Mouse (Mus musculus) G1E (cell line): ENCODE data around the gene Cmklr1. TPM values are rescaled to one million over a fixed set of nuclear protein-coding genes. Genes with fewer than 3 reads are reported as not detected.

ENCODE experiments used
- ATAC-seq: 2 replicates; pipeline ENCODE4 v1.8.0; 2016; ENCODE audit warnings: mild to moderate bottlenecking; ENCODE audit not compliant: insufficient number of reproducible peaks, poor library complexity, low FRiP score, severe bottlenecking; ENCODE audit errors: extremely low read depth
- DNase-seq: peaks from one replicate; pipeline ENCODE4 v3.0.0; 2012; ENCODE audit warnings: low spot score
- H3K27me3 ChIP-seq: 2 replicates; pipeline ENCODE4 v1.6.1; 2012; ENCODE audit warnings: mild to moderate bottlenecking, low read length, inconsistent platforms; ENCODE audit not compliant: insufficient read depth
- H3K36me3 ChIP-seq: replicated peaks from 2 replicates; pipeline ENCODE3; 2012; ENCODE audit warnings: mild to moderate bottlenecking, inconsistent platforms
- H3K4me1 ChIP-seq: 2 replicates; pipeline ENCODE4 v1.6.1; 2012; ENCODE audit warnings: low read depth, low read length, inconsistent platforms, mixed read lengths; ENCODE audit not compliant: insufficient read depth
- H3K4me3 ChIP-seq: 2 replicates; pipeline ENCODE4 v1.5.1; 2012; ENCODE audit warnings: low read depth, mild to moderate bottlenecking, inconsistent platforms, low read length, moderate library complexity, mixed read lengths
- H3K9me3 ChIP-seq: replicated peaks from 2 replicates; pipeline ENCODE4 v1.6.1; 2012; ENCODE audit warnings: inconsistent platforms
- CTCF ChIP-seq: IDR thresholded peaks from 2 replicates; pipeline ENCODE4 v1.5.1; 2012; ENCODE audit warnings: low read depth, low read length, inconsistent platforms, mixed read lengths
- GATA1 ChIP-seq: IDR thresholded peaks from 2 replicates; pipeline ENCODE4 v1.6.1; 2012; ENCODE audit warnings: borderline replicate concordance, low read length, inconsistent platforms, mixed read lengths
- GATA2 ChIP-seq: IDR thresholded peaks from 2 replicates; pipeline ENCODE4 v1.6.1; 2012; ENCODE audit warnings: low read depth, low read length, inconsistent platforms, borderline replicate concordance
- POLR2AphosphoS5 ChIP-seq: IDR thresholded peaks from 2 replicates; pipeline ENCODE4 v1.6.1; 2012; ENCODE audit warnings: low read depth, low read length, inconsistent platforms; ENCODE audit not compliant: insufficient replicate concordance
- TAL1 ChIP-seq: conservative IDR thresholded peaks from 2 replicates; pipeline ENCODE4 v1.6.1; 2012; ENCODE audit warnings: low read depth, low read length, inconsistent platforms, mixed read lengths
- polyA plus RNA-seq: library from polyadenylated mRNA; stranded (reverse); fragments of >175 nt; gene quantifications from 2 replicates; pipeline ENCODE4 v1.2.3, GENCODE M21; 2012
- total RNA-seq, 2 experiments: library from RNA; stranded (forward) in 1 of 2; stranded (reverse) in 1 of 2; fragments of 200-1000 nt in 1 of 2; fragments of >200 nt in 1 of 2; fragmentation: Nextera tagmentation in 1 of 2; gene quantifications; 2 replicates each; pipeline ENCODE4 v1.2.3; 2014 to 2017

The Cmklr1 gene
- total and polyA plus RNA-seq, 3 experiments, result 0.05 TPM; not detected in 2

DNA sequence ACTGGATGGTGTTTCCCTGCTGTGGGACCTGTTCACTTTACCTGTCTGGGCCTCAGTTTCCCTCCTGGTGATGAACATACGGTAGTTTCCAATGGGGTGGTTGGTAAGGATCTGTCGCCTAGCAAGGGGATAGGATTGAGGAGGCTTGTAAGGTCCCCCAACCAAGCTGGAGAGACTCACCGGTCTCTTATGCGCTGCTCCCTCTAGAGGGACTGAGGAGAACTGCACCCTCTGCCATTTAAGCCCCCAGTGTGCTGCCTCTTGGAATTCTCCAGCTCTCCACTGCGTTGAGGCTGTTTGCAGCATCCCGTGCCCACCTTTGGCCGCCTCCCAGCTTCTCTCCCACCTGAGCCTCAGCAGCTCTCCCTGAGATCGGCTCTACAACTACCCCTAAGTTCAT, 70.0 kb downstream of the Cmklr1 start:
- DNase-seq (no peak), ATAC-seq (no peak)
- no peaks in the 10 kb centered on the region; the same call in 1 of the 2 replicates for H3K27me3 ChIP-seq
- no peaks in the 10 kb centered on the region for H3K36me3 ChIP-seq
- H3K9me3 ChIP-seq, result peaks cover 69% of the 10 kb centered on the region
- peak; percentile 17; the same call in 1 of the 2 replicates for TF ChIP-seq CTCF
- TF ChIP-seq GATA2, result no peak
- H3K4me3 ChIP-seq, result no peak overlapping the region
- no peaks in the 10 kb centered on the region for H3K4me1 ChIP-seq

DNA sequence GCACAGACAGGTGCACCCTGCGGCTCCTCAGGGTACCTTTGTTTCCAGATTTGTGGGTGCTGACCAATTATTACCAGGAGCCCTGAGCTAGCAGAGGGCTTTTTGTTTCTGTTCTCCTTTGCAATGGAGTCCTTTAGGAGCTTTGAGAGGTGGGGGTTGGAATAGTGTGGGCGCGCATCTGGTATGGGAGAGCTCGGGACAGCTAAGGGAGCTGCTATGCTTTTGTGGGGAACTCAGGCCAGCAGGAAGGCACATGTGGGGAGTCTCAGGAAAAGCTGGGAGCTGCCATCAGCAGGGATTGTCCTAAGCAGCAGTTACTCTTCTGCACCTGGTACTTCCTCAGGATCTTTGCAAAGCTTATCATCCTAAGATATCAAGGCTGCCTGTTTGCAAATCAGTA, 71.1 kb downstream of the Cmklr1 start:
- TF ChIP-seq GATA2 (no peak), GATA1 (no peak), CTCF (no peak), POLR2AphosphoS5 (no peak), TAL1 (no peak)
- Histone ChIP-seq H3K9me3 (peaks cover 77% of the 10 kb centered on the region), H3K36me3 (no peaks in the 10 kb centered on the region), H3K4me1 (no peaks in the 10 kb centered on the region), H3K4me3 (no peak overlapping the region), H3K27me3 (no peaks in the 10 kb centered on the region; the same call in 1 of the 2 replicates)
- DNase-seq (no peak), ATAC-seq (no peak)

DNA sequence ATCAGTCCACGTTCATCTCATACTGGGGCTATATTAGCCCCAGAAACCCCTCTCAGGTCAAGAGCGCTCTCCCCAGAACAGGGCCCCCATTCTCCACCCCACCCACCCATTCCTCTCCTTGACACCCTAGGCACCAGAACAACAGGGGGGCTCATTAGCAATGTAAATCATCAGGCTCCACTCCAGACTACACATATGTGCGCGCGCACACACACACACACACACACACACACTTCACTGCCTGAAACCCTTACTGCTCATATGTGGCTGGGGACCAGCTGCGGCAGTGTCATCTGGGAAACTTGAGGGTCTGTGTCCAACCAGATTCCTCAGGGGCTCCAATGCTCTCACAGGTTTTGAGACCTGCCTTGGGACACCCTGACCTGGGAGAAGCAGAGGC, 71.8 kb downstream of the Cmklr1 start:
- no peak for TF ChIP-seq POLR2AphosphoS5
- TF ChIP-seq CTCF, result no peak
- no peak for TF ChIP-seq GATA2
- no peak for TF ChIP-seq TAL1
- TF ChIP-seq GATA1, result no peak
- H3K9me3 ChIP-seq, result peaks cover 78% of the 10 kb centered on the region
- no peaks in the 10 kb centered on the region for H3K4me1 ChIP-seq
- DNase-seq (no peak), ATAC-seq (no peak)
- no peaks in the 10 kb centered on the region for H3K36me3 ChIP-seq
- no peaks in the 10 kb centered on the region; the same call in 1 of the 2 replicates for H3K27me3 ChIP-seq
- no peak overlapping the region for H3K4me3 ChIP-seq

DNA sequence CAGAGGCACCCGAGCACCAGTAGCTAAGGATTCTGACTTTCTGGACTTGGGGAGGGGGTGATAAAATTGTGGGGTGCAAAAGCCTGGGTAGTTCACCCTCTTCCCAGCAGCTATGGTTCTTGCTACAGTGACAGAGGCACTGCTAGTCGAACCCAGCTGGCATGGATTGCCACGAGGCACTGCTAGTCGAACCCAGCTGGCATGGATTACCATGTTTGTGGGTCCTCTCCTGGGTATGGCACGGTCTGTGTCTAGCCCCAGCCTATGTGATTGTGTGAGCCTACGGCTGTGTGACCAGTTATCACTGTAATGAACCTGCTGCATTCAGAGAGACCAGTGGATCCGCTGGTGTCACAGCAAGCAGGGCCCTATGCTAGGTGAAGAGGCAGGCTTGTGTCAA, 72.7 kb downstream of the Cmklr1 start:
- no peak overlapping the region for H3K4me3 ChIP-seq
- no peak for ATAC-seq
- peaks cover 83% of the 10 kb centered on the region for H3K9me3 ChIP-seq
- H3K36me3 ChIP-seq, result no peaks in the 10 kb centered on the region
- DNase-seq, result no peak
- H3K4me1 ChIP-seq, result no peaks in the 10 kb centered on the region
- no peak for TF ChIP-seq POLR2AphosphoS5
- TF ChIP-seq CTCF, result no peak
- TF ChIP-seq GATA2, result no peak
- no peak for TF ChIP-seq TAL1
- TF ChIP-seq GATA1, result no peak
- no peaks in the 10 kb centered on the region; the same call in 1 of the 2 replicates for H3K27me3 ChIP-seq

GRCm38 (mm10) chr5:113570056-113570717, 80.0 kb downstream of the Cmklr1 start:
- no peaks in the 10 kb centered on the region for H3K27me3 ChIP-seq
- TF ChIP-seq TAL1, result no peak
- no peak for TF ChIP-seq CTCF
- no peak for TF ChIP-seq GATA1
- no peak for TF ChIP-seq POLR2AphosphoS5
- TF ChIP-seq GATA2, result no peak
- H3K4me3 ChIP-seq, result no peak overlapping the region
- no peaks in the 10 kb centered on the region for H3K36me3 ChIP-seq
- H3K9me3 ChIP-seq, result peaks cover 96% of the 10 kb centered on the region
- ATAC-seq (no peak), DNase-seq (no peak)
- no peaks in the 10 kb centered on the region for H3K4me1 ChIP-seq

DNA sequence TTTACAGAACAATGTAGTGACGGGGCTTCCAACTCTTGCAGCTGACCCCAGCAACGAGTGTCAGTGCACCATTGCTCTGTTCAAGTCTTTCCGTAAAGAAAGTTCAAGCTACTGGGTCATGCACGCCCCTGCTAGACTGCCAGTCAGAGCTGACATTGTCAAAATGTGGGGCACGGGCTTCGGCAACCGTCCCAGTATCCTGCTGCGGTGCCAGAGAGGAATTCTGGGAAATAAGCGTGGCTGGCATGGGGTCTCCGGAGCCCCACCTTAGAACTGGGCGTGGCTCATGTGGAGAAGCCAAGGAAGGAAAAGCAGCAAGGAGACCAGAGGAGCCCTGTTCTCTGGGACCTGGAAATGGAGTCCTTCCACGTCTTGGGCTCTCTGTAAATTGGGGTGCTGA, 84.4 kb downstream of the Cmklr1 start:
- no peak for ATAC-seq
- DNase-seq, result no peak
- Histone ChIP-seq H3K4me3 (no peak overlapping the region; the same call in 1 of the 2 replicates), H3K27me3 (no peaks in the 10 kb centered on the region), H3K36me3 (no peaks in the 10 kb centered on the region), H3K9me3 (peaks cover 93% of the 10 kb centered on the region), H3K4me1 (no peaks in the 10 kb centered on the region)
- TF ChIP-seq CTCF (no peak), GATA1 (no peak), TAL1 (no peak), GATA2 (no peak), POLR2AphosphoS5 (no peak)
